18 mouse cellular contexts compared by ENCODE assay signal in the genomic region with DNA sequence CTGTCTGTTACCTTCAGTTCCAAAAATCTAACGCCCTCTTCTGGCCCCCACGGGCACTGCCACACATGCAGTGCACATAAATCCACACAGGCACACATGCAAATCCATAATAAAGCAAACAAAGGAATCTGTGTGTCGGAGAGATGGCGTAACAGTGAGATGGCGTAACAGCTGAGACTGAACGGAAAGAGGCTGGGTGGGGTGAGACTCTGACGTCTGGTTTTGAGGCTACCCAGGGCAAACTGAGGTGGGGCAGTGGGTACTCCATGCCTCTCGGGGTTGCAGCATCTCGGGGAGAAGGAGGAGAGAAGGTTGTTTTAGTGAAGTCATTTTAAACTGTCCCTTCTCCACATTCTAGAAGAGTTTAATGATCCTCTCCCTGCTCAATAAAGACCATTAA. TPM values are rescaled to one million over a fixed set of nuclear protein-coding genes. Genes with fewer than 3 reads are reported as not detected.
DNase-seq lines count a peak whose midpoint lies in the region; ATAC-seq and TF ChIP-seq lines count a peak whose summit lies in the region.
"Had no signal": no experiment of that assay in that cellular context is flagged by ENCODE, and none has a peak within 500 bp of the region (broad histone marks: within the 10 kb centered on the region; RNA-seq: fewer than 3 reads in every experiment).

No protein-coding gene starts in this region.

- no peaks in the 10 kb centered on the region for H3K9me3 ChIP-seq in E14TG2a.4 (ENCODE audit: low read length)
- H3K9me3 ChIP-seq: heart, embryonic 12.5 days; kidney, embryonic 15.5 days; stomach, embryonic 15.5 days had no signal

- H3K4me1 ChIP-seq in heart, adult 2 months (ENCODE audit: control insufficient read depth, insufficient read depth, low read length) = peaks cover 1% of the 10 kb centered on the region; the same call in 1 of the 2 replicates
- H3K4me1 ChIP-seq in E14TG2a.4 (replicated peaks; ENCODE audit: low read depth, low read length) = peaks cover 56% of the 10 kb centered on the region
- H3K4me1 ChIP-seq: stomach, embryonic 15.5 days had no signal

- DNase-seq in heart, adult 2 months = no peak
- no peak for DNase-seq in heart, adult 8-10 months (ENCODE audit: low spot score)
- DNase-seq in gonadal fat pad, adult 2 months (ENCODE audit: low read depth) = peak; percentile 42
- no peak for DNase-seq in adrenal gland, adult 2 months
- no peak for DNase-seq in T-cell, adult 2 months (ENCODE audit: low spot score)
- DNase-seq in retina, embryonic 14.5 days (ENCODE audit: low spot score) = no peak
- DNase-seq: adrenal gland, postnatal 14 days; cerebellum, adult 9-10 months; gastrocnemius, postnatal 10 days; heart, postnatal 4 days; retina, postnatal 1 day; thymus, postnatal 14 days had no signal

- TF ChIP-seq CTCF in heart, adult 2 months (IDR thresholded peaks at IDR 0.05) = 0 out of 2 replicates have a peak, but pooled peaks have one; percentile 10
- TF ChIP-seq CTCF in E14TG2a.4 (conservative IDR thresholded peaks at IDR 0.05; ENCODE audit: low read length) = peak; percentile 54

- no peaks in the 10 kb centered on the region for H3K36me3 ChIP-seq in heart, adult 2 months (ENCODE audit: control insufficient read depth, insufficient read depth, low read length)
- H3K36me3 ChIP-seq in E14TG2a.4 (ENCODE audit: insufficient read depth, low read length) = peaks cover 56% of the 10 kb centered on the region
- H3K36me3 ChIP-seq: stomach, embryonic 15.5 days had no signal

- no peak overlapping the region for H3K27ac ChIP-seq in heart, adult 2 months
- H3K27ac ChIP-seq: kidney, embryonic 15.5 days; stomach, embryonic 15.5 days had no signal

- 94% methylated on average over 9 of the region's 9 CpGs for WGBS in heart, adult 2 months

- no peak overlapping the region for H3K4me3 ChIP-seq in heart, adult 2 months
- no peak overlapping the region for H3K4me3 ChIP-seq in E14TG2a.4 (replicated peaks; ENCODE audit: low read length)
- H3K4me3 ChIP-seq: heart, embryonic 12.5 days; kidney, embryonic 15.5 days; stomach, embryonic 15.5 days had no signal

- ATAC-seq in megakaryocyte progenitor cell, adult 5-6 weeks (replicated peaks; ENCODE audit: poor library complexity) = peak; percentile 70
- ATAC-seq: forebrain, embryonic 16.5 days had no signal

- TF ChIP-seq POLR2A in heart, adult 2 months (IDR thresholded peaks at IDR 0.05; ENCODE audit: insufficient read depth, low read depth, low read length) = no peak

- no peak overlapping the region for H3K9ac ChIP-seq in heart, adult 2 months (ENCODE audit: low read depth, low read length)
- H3K9ac ChIP-seq: heart, embryonic 12.5 days; kidney, embryonic 15.5 days; stomach, embryonic 15.5 days had no signal

- no peaks in the 10 kb centered on the region for H3K27me3 ChIP-seq in heart, adult 2 months (ENCODE audit: control insufficient read depth, insufficient read depth, low read length)
- H3K27me3 ChIP-seq in E14TG2a.4 (ENCODE audit: insufficient read depth, low read length) = no peaks in the 10 kb centered on the region
- H3K27me3 ChIP-seq: heart, embryonic 12.5 days; kidney, embryonic 15.5 days; stomach, embryonic 15.5 days had no signal

- intact Hi-C loops in heart, adult 2 months (cut with DNase I) = no loop called here

- no peak for TF ChIP-seq EP300 in heart, adult 2 months (IDR thresholded peaks at IDR 0.05; ENCODE audit: insufficient read depth, low read depth, low read length)

- no peaks in the 10 kb centered on the region for H3K79me2 ChIP-seq in heart, adult 2 months (replicated peaks; ENCODE audit: control insufficient read depth, insufficient read depth, low read length)

RNA-seq across cellular contexts. Expression of gene Klhl2, which starts 20.4 kb away (rescaled TPM):
- 10 to 100 TPM; 14.5 to 19.4 TPM for total RNA-seq in heart, adult 2 months (2021)
- polyA plus RNA-seq in heart, adult 2 months (2012; rRNA removed) = 6.0 and 8.1 TPM in 2 replicates
- total RNA-seq in heart, adult 8-10 months (2022) = 10 to 100 TPM; 17.2 to 18.3 (median 17.6) TPM
- polyA plus RNA-seq in gonadal fat pad, adult 2 months (2012; rRNA removed) = 30.3 and 43.5 TPM in 2 replicates
- 10.3 and 13.7 TPM in 2 replicates for total RNA-seq in megakaryocyte progenitor cell, adult 5-6 weeks (2015)
- 13.5 and 13.9 TPM in 2 replicates for total RNA-seq in megakaryocyte progenitor cell, adult 5-6 weeks (2017)
- 10 to 100 TPM; 72.8 to 86.4 TPM for total RNA-seq in adrenal gland, adult 2 months (2021)
- polyA plus RNA-seq in adrenal gland, adult 2 months (2012; rRNA removed) = 13.4 and 13.8 TPM in 2 replicates
